Mouse (Mus musculus): Measurements from ENCODE around the gene Cnot3.

- TF ChIP-seq CTCF (IDR thresholded peaks at IDR 0.05; ENCODE audit: extremely low read depth, insufficient read depth, insufficient read length, insufficient replicate concordance), result no peak
- TF ChIP-seq POLR2A (IDR thresholded peaks at IDR 0.05; ENCODE audit: low read depth, low read length), result no peak
These were observed 29.0 kb upstream of the Cnot3 start, which contains the start of gene Oscar for GRCm38 (mm10) chr7:3616057-3616388.
